Mouse (Mus musculus): ENCODE measurements around the gene Gm2244.
A peak's percentile ranks its signal among the peaks of the same experiment; 100 is the strongest.
"Not testable (repeated sequence)": the region's sequence is repeated elsewhere in the genome, so short reads cannot be mapped to it uniquely, and the experiment has no call there.

Gene Gm2244

GRCm38 (mm10) chr14:19549863-19550262, at the start of gene Gm2244:
TSS of gene Gm2244 (minus strand) at chr14:19549963.
- not testable (repeated sequence) for DNase-seq

- peak; percentile 36 for DNase-seq
Observed at GRCm38 (mm10) chr14:19584804-19585667, 35.3 kb upstream of the Gm2244 start, which contains the start of gene Gm2237. TSS of gene Gm2237 (minus strand) at chr14:19585135.

Data from thymus, postnatal 14 days (tissue).